Mouse (Mus musculus) limb, embryonic 12.5 days (tissue): ENCODE measurements around the gene Gm38431. TPM values are rescaled to one million over a fixed set of nuclear protein-coding genes. Genes with fewer than 3 reads are reported as not detected.
A peak's percentile ranks its signal among the peaks of the same experiment; 100 is the strongest.

ENCODE experiments used
- ATAC-seq: fragments of 200-750 bp; cut with Nextera tagmentation; 2 replicates; pipeline ENCODE4 v1.8.0; 2017; ENCODE audit warnings: low read depth, moderate TSS enrichment; ENCODE audit not compliant: insufficient number of reproducible peaks, insufficient read depth, low FRiP score, low TSS enrichment
- H3K27ac ChIP-seq: fragments of 300-500 bp; sonication (generic); 2 replicates; pipeline ENCODE4 v1.5.1; 2016; ENCODE audit warnings: mild to moderate bottlenecking, moderate library complexity
- H3K27me3 ChIP-seq: fragments of 300-500 bp; sonication (generic); 2 replicates; pipeline ENCODE4 v1.6.1; 2016; ENCODE audit warnings: mild to moderate bottlenecking, moderate library complexity
- H3K36me3 ChIP-seq: fragments of 300-500 bp; sonication (generic); 2 replicates; pipeline ENCODE4 v1.6.1; 2016; ENCODE audit warnings: mild to moderate bottlenecking, moderate library complexity
- H3K4me1 ChIP-seq: fragments of 300-500 bp; sonication (generic); replicated peaks from 2 replicates; pipeline ENCODE4 v1.6.1; 2016
- H3K4me2 ChIP-seq: fragments of 300-500 bp; sonication (generic); 2 replicates; pipeline ENCODE4 v1.6.1; 2016; ENCODE audit warnings: mild to moderate bottlenecking, moderate library complexity
- H3K4me3 ChIP-seq: fragments of 300-500 bp; sonication (generic); replicated peaks from 2 replicates; pipeline ENCODE4 v1.5.1; 2016; ENCODE audit warnings: mild to moderate bottlenecking
- H3K9ac ChIP-seq: fragments of 300-500 bp; sonication (generic); replicated peaks from 2 replicates; pipeline ENCODE4 v1.6.1; 2016; ENCODE audit warnings: mild to moderate bottlenecking, moderate library complexity
- H3K9me3 ChIP-seq: fragments of 300-500 bp; sonication (generic); 2 replicates; pipeline ENCODE4 v1.6.1; 2016; ENCODE audit warnings: mild to moderate bottlenecking, moderate library complexity
- WGBS: fragments of 180-500 bp; shearing (Covaris S2); methylation state at CpG from one replicate; pipeline ENCODE4 v1.1.7; 2016; 5-methylcytosine and 5-hydroxymethylcytosine counted together
- polyA plus RNA-seq: library from polyadenylated mRNA; unstranded; fragments of >200 nt; fragmentation: Nextera tagmentation; extraction: Ambion mirVana; gene quantifications from 2 replicates; pipeline ENCODE4 v1.2.1, GENCODE M21; 2016

The Gm38431 gene
- polyA plus RNA-seq, 1 experiment from 2014 or later: 2.8 TPM

DNA sequence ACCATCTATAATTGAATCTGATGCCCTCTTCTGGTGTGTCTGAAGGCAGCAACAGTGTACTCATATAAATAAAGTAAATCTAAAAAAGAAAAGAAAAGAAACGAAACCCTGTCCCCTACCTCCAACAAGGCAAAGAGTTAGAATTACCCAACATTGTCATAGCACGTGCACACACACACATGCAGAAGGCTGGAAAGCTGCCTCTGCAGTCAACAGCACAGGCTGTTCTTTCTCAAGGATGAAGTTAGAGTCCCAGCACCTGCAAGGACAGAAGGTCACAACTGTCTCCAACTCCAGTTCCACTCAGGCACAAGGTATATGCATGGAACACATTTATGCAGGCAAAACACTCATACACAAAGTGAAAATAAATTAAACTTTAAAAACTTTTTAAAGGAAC, 10.3 kb upstream of the Gm38431 start:
- no peaks in the 10 kb centered on the region for H3K9me3 ChIP-seq
- no peak overlapping the region for H3K9ac ChIP-seq
- ATAC-seq: no peak
- H3K4me2 ChIP-seq: no peak overlapping the region
- no peaks in the 10 kb centered on the region for H3K27me3 ChIP-seq
- 90% methylated on average over 2 of the region's 2 CpGs for WGBS
- no peaks in the 10 kb centered on the region; the same call in 1 of the 2 replicates for H3K4me1 ChIP-seq
- H3K4me3 ChIP-seq: no peak overlapping the region
- H3K27ac ChIP-seq: no peak overlapping the region
- peaks cover 7% of the 10 kb centered on the region; the same call in 1 of the 2 replicates for H3K36me3 ChIP-seq

DNA sequence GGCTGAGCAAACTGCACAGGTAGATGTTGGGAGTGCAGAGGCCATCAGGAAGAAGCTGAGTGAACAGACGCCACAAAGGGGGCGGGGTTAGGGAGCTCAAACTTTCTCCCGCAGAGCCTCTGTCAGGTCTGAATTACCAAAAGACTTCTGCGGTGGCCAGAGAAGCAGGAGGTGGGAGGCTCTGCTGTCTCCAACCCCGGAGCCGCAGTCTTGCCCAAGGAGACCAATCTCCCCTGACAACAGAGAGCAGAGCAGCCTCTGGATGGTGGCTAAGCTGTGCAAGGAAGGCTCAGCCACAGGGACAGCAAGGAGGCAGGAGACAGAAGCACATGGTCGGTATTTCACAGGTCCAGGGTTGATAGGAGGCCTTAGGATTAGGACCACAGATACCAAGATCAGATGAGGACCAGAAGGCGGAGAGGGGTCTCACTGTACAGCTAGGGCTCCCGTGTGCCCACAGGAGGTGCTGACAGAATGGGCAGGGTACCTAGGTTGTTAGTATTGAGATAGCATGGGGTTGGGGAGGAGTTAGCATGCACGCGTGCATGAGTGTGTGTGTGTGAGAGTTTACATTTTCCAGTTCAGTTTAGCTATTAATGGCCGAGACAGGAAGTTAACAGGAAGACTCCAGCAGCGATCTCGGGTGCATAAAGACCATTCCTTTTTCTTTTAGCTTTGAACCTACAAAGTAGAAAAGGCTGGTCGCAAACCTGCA, 8.8 kb upstream of the Gm38431 start:
- H3K9ac ChIP-seq: no peak overlapping the region
- no peak overlapping the region for H3K4me2 ChIP-seq
- H3K9me3 ChIP-seq: no peaks in the 10 kb centered on the region

DNA sequence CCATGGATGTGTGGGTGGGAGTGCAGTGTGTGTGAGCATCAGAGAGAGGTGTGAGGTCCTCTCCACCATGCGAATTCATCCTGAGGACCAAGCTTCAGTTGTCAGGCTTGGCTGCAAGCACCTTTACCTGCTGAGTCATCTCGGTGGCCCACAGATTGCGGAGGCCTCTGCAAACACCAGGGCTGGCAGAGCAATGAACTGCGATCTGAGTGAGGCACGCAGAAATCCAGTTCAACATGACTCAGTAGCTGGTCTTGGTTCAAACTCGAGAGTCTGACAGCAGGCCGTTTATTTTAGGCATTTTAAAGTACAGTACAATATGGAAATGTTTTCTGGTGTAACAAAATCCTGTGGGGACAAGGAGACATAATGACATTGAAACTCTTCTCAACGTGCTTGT, 6.0 kb upstream of the Gm38431 start:
- 85% methylated on average over 8 of the region's 8 CpGs for WGBS
- Histone ChIP-seq H3K27ac (no peak overlapping the region), H3K4me3 (no peak overlapping the region), H3K36me3 (no peaks in the 10 kb centered on the region), H3K9me3 (no peaks in the 10 kb centered on the region), H3K4me2 (no peak overlapping the region), H3K27me3 (no peaks in the 10 kb centered on the region), H3K9ac (no peak overlapping the region), H3K4me1 (no peaks in the 10 kb centered on the region; the same call in 1 of the 2 replicates)
- ATAC-seq: no peak

More for the DNA sequence above, 8.8 kb upstream of the Gm38431 start:
- no peak for ATAC-seq
- H3K27me3 ChIP-seq: no peaks in the 10 kb centered on the region
- no peaks in the 10 kb centered on the region; the same call in 1 of the 2 replicates for H3K4me1 ChIP-seq
- 52% methylated on average over 15 of the region's 15 CpGs for WGBS
- peaks cover 7% of the 10 kb centered on the region; the same call in 1 of the 2 replicates for H3K36me3 ChIP-seq
- no peak overlapping the region for H3K4me3 ChIP-seq
- H3K27ac ChIP-seq: no peak overlapping the region

DNA sequence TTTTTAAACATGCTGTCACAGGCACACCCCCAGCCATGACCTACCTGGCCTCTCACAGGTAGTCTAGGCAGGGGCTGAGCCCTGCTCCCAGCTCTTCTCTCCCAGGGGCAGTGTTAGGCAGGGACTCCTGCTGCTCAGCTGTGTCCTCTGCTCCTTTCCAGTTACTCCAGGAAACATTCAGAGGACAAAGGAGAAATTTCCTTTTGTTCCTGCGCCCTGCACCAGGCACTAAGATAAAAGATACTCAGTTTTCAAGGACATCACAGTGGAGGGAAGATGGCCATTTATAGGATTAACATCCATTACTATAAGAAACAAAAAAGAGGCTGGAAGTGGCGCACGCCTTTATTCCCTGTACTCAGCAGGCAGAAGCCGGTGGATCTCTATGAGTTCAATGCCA, 4.2 kb upstream of the Gm38431 start:
- 95% methylated on average over 4 of the region's 4 CpGs for WGBS

DNA sequence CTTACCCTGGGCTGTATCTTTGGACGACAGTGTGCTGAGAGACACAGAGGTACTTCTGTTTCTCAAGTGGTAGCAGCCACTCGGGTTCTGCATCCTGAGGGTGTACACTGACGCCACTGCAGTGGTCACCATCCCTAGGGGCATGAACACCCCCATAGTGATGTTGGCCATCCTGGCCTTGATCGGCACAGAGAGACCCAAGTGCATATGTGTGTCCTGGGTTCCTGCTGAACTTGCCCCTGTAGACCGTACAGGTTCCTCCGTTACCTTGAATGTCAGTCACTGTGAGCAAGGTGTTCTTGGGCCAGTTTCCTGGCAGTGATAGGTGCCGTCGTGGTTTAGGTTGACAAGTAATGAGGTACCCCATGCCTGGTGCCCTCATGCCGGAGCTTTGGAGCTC, 1.6 kb upstream of the Gm38431 start:
- H3K36me3 ChIP-seq: peaks cover 22% of the 10 kb centered on the region
- no peak overlapping the region for H3K4me2 ChIP-seq
- peaks cover 19% of the 10 kb centered on the region for H3K4me1 ChIP-seq
- H3K27ac ChIP-seq: no peak overlapping the region
- no peak for ATAC-seq
- no peak overlapping the region for H3K4me3 ChIP-seq
- H3K9ac ChIP-seq: no peak overlapping the region
- H3K27me3 ChIP-seq: no peaks in the 10 kb centered on the region
- no peaks in the 10 kb centered on the region for H3K9me3 ChIP-seq
- 97% methylated on average over 9 of the region's 9 CpGs for WGBS

More for the DNA sequence above, 4.2 kb upstream of the Gm38431 start:
- no peaks in the 10 kb centered on the region for H3K9me3 ChIP-seq
- H3K4me2 ChIP-seq: no peak overlapping the region
- H3K36me3 ChIP-seq: no peaks in the 10 kb centered on the region
- H3K27ac ChIP-seq: no peak overlapping the region
- peaks cover under 1% of the 10 kb centered on the region for H3K4me1 ChIP-seq
- no peaks in the 10 kb centered on the region for H3K27me3 ChIP-seq
- ATAC-seq: no peak
- no peak overlapping the region for H3K9ac ChIP-seq
- H3K4me3 ChIP-seq: no peak overlapping the region

DNA sequence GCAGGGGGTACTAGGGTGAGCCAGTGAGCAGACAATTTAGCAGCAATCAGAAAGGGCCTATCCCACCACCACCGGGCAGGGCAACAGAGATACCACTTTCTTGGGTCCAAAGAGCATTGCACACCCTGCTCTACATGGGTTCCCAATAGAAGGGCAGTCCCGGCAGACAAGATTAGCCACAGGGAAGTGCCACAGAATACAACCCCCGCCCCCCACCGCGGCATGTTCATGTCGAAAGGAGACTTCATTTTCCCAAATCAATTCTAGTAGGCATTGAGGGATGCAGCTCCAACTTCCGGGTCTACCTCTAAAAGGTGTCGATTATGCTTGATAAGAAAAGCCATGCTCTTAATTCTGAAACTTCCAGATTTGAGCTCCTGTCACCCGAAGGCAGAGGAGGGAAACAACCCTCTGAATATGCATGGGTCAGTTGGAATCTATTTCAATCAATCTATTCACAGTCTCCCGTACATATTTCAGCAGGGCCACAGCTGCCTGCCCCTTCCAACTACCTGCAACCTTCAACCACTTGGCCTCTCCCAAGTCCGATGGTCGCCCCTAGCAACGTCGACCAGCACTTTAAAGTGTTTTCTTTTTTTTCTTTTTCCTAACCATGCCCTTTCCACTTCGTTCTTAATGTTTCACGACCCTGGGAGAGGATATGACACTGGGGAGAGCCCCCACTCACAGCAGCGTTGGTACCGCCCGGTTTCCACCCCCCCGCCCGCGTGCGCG, 658 bp downstream of the Gm38431 start:
- Histone ChIP-seq H3K27ac (peak overlapping the region; percentile 93), H3K27me3 (no peaks in the 10 kb centered on the region), H3K4me1 (peaks cover 19% of the 10 kb centered on the region), H3K9ac (peak overlapping the region; percentile 83), H3K9me3 (no peaks in the 10 kb centered on the region), H3K4me3 (peak overlapping the region; percentile 60), H3K4me2 (peak overlapping the region; percentile 94), H3K36me3 (peaks cover 45% of the 10 kb centered on the region)
- ATAC-seq: peak; percentile 13
- WGBS: 4% methylated on average over 24 of the region's 24 CpGs

DNA sequence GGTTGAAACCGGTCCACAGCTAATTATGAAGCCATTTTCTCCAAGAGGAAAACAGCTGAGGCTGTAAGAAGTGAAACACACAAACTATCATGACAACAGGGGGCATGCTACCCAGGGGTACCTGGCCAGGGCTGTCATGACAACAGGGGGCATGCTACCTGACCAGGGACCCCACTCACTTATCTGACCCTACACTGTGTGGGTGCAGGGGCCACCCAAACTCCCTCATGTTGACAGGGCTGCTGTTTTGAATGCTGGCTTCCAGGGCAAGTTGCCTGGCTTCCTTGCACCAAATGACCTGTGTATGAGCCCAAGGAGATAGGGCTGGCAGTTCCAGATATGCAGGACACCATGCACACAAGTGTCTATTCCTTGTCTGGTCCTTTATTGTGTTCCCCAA, 1.3 kb downstream of the Gm38431 start:
- Histone ChIP-seq H3K36me3 (peaks cover 51% of the 10 kb centered on the region), H3K4me1 (peaks cover 19% of the 10 kb centered on the region), H3K4me2 (peak overlapping the region; percentile 94), H3K4me3 (peak overlapping the region; percentile 60), H3K27me3 (no peaks in the 10 kb centered on the region), H3K9ac (peak overlapping the region; percentile 83), H3K27ac (0 out of 2 replicates have a peak overlapping the region, but pooled peaks have one; percentile 23), H3K9me3 (no peaks in the 10 kb centered on the region)
- no peak for ATAC-seq
- WGBS: 81% methylated on average over 1 of the region's 1 CpGs

DNA sequence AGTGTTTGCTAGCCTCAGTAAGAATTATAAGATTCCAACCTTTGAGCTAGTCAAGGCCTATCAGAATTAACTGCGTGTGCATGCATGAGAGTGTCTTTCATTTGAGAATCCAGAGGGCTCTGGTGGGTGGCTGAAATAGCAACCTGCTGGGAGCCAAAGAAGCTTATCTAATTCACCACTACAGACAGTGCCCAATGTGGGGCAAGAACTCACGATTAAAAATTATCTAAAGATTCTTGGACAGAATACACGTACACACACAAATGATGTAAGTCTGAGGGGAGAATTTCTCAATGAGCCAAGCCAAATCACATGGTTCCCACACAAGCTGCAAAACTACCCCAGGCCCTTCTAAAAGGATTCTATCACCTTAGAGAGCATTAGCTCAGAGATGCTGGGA, 8.5 kb downstream of the Gm38431 start:
- no peak for ATAC-seq
- no peaks in the 10 kb centered on the region for H3K4me1 ChIP-seq
- WGBS: 86% methylated on average over 3 of the region's 3 CpGs

DNA sequence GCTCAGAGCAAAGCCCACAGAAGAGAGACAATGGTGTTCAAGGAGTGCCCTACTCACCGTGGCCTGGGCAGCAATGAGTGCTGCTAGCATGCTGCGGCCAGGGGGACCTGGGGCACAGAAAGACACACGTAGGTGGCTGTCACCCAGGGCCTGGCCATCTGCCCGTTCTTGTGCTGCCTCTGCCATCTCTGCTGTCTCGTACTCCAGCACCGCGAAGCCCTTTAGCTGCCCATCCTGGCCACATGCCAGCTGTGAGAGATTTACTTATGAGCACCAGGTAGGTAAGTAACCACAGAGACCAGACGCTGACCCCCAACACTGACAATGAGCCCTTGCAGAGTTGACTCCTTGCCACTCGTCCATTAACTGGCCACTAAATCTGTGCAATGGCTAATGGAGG, 10.7 kb downstream of the Gm38431 start:
- no peak overlapping the region for H3K9ac ChIP-seq
- H3K4me3 ChIP-seq: no peak overlapping the region
- H3K9me3 ChIP-seq: no peaks in the 10 kb centered on the region
- peaks cover 95% of the 10 kb centered on the region for H3K36me3 ChIP-seq
- H3K4me1 ChIP-seq: no peaks in the 10 kb centered on the region
- no peak overlapping the region for H3K27ac ChIP-seq
- H3K4me2 ChIP-seq: no peak overlapping the region
- ATAC-seq: no peak
- H3K27me3 ChIP-seq: no peaks in the 10 kb centered on the region
- 92% methylated on average over 9 of the region's 9 CpGs for WGBS

More for the DNA sequence above, 8.5 kb downstream of the Gm38431 start:
- Histone ChIP-seq H3K4me3 (no peak overlapping the region), H3K9me3 (no peaks in the 10 kb centered on the region), H3K27ac (no peak overlapping the region), H3K9ac (no peak overlapping the region), H3K36me3 (peaks cover 96% of the 10 kb centered on the region), H3K27me3 (no peaks in the 10 kb centered on the region), H3K4me2 (no peak overlapping the region)

DNA sequence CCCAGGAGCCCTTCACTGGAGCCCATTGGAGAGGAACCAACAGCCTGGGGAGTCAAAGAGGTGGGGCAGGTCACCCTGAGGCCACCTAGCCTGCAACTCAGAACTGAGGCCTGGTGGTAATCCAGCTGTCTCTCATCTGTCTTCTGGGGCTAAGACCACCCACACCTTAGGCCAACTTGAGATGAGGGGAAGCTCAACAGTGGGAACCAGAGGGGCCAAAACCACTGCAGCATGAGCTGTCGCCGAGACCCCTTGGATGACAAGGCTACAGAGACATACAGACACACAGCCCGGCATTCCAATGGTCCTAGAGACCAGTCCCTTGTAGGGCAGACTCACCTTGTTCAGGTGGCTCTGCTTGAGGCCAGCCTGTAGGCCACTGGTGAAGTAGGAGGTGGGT, 16.2 kb downstream of the Gm38431 start:
- Histone ChIP-seq H3K27me3 (no peaks in the 10 kb centered on the region), H3K27ac (no peak overlapping the region), H3K4me2 (no peak overlapping the region), H3K4me1 (peaks cover 9% of the 10 kb centered on the region), H3K4me3 (no peak overlapping the region), H3K9me3 (no peaks in the 10 kb centered on the region), H3K9ac (no peak overlapping the region), H3K36me3 (peaks cover 78% of the 10 kb centered on the region)
- 87% methylated on average over 3 of the region's 3 CpGs for WGBS
- ATAC-seq: no peak

DNA sequence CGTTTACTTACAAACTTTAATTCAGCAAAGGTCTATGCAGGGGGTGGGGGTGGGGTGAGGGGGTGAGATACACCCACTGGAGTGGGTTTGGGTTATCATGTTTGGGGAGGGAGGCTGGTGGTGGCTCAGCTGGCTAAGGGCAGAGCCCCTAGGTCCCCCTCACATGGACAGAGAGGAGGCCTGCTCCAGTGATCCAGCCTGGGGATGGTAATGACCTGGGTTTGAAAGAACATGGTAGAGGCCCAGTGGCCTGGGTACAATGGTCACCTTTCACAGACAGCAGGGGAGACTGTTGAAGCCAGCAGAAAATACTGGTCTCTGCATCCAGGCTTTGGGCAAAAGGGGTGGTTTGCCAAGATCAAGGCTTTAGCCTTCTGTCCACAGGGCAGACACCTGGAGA, 17.6 kb downstream of the Gm38431 start:
- H3K27ac ChIP-seq: 0 out of 2 replicates have a peak overlapping the region, but pooled peaks have one; percentile 37
- 86% methylated on average over 1 of the region's 1 CpGs for WGBS
- H3K4me2 ChIP-seq: no peak overlapping the region
- peaks cover 69% of the 10 kb centered on the region for H3K36me3 ChIP-seq
- H3K4me3 ChIP-seq: no peak overlapping the region
- no peaks in the 10 kb centered on the region for H3K9me3 ChIP-seq
- peaks cover 9% of the 10 kb centered on the region for H3K4me1 ChIP-seq
- no peak for ATAC-seq
- no peak overlapping the region for H3K9ac ChIP-seq
- H3K27me3 ChIP-seq: no peaks in the 10 kb centered on the region
